Mouse (Mus musculus) neural tube, embryonic 15.5 days (tissue): ENCODE measurements at regions not wholly inside any gene's neighbourhood (a gene's known extent, or its start where the extent isn't known, plus 50 kb on each side); places are given as distances from the start of the nearest gene placed in this dataset.

Source experiments
- ATAC-seq: fragments of 200-750 bp; cut with Nextera tagmentation; 2 replicates; pipeline ENCODE4 v1.8.0; 2017; ENCODE audit warnings: mild to moderate bottlenecking, moderate TSS enrichment, moderate library complexity; ENCODE audit not compliant: low FRiP score
- H3K27ac ChIP-seq: fragments of 300-500 bp; sonication (generic); replicated peaks from 2 replicates; pipeline ENCODE4 v1.5.1; 2015; ENCODE audit warnings: mild to moderate bottlenecking, inconsistent platforms
- H3K27me3 ChIP-seq: fragments of 300-500 bp; sonication (generic); replicated peaks from 2 replicates; pipeline ENCODE4 v1.6.1; 2015; ENCODE audit warnings: inconsistent platforms
- H3K36me3 ChIP-seq: fragments of 300-500 bp; sonication (generic); 2 replicates; pipeline ENCODE4 v1.6.1; 2015; ENCODE audit warnings: inconsistent platforms
- H3K4me1 ChIP-seq: fragments of 300-500 bp; sonication (generic); 2 replicates; pipeline ENCODE4 v1.6.1; 2015; ENCODE audit warnings: inconsistent platforms
- H3K4me2 ChIP-seq: fragments of 300-500 bp; sonication (generic); 2 replicates; pipeline ENCODE4 v1.6.1; 2015; ENCODE audit warnings: inconsistent platforms, mild to moderate bottlenecking, moderate library complexity
- H3K4me3 ChIP-seq: fragments of 300-500 bp; sonication (generic); replicated peaks from 2 replicates; pipeline ENCODE4 v1.5.1; 2015; ENCODE audit warnings: mild to moderate bottlenecking, inconsistent platforms
- H3K9ac ChIP-seq: fragments of 300-500 bp; sonication (generic); replicated peaks from 2 replicates; pipeline ENCODE4 v1.6.1; 2015; ENCODE audit warnings: mild to moderate bottlenecking, inconsistent platforms
- H3K9me3 ChIP-seq: fragments of 300-500 bp; sonication (generic); replicated peaks from 2 replicates; pipeline ENCODE4 v1.6.1; 2016; ENCODE audit warnings: inconsistent platforms
- WGBS: fragments of 180-500 bp; shearing (Covaris S2); methylation state at CpG from one replicate; pipeline ENCODE4 v1.1.7; 2015; ENCODE audit warnings: mixed read lengths; 5-methylcytosine and 5-hydroxymethylcytosine counted together

GRCm38 (mm10) chr6:148627090-148627605, 183.0 kb upstream of the Tmtc1 start:
- Histone ChIP-seq H3K4me3 (no peak overlapping the region), H3K36me3 (no peaks in the 10 kb centered on the region), H3K9ac (no peak overlapping the region), H3K27me3 (no peaks in the 10 kb centered on the region), H3K4me2 (no peak overlapping the region), H3K27ac (no peak overlapping the region), H3K9me3 (no peaks in the 10 kb centered on the region), H3K4me1 (no peaks in the 10 kb centered on the region)
- no peak for ATAC-seq
- WGBS = 98% methylated on average over 1 of the region's 1 CpGs

GRCm38 (mm10) chr6:148623119-148623770, 179.1 kb upstream of the Tmtc1 start:
- Histone ChIP-seq H3K27ac (no peak overlapping the region), H3K4me2 (no peak overlapping the region), H3K9ac (no peak overlapping the region), H3K27me3 (no peaks in the 10 kb centered on the region), H3K4me3 (no peak overlapping the region), H3K9me3 (no peaks in the 10 kb centered on the region), H3K36me3 (no peaks in the 10 kb centered on the region), H3K4me1 (no peaks in the 10 kb centered on the region)
- no peak for ATAC-seq
- 91% methylated on average over 2 of the region's 2 CpGs for WGBS

- no peak overlapping the region for H3K27ac ChIP-seq
- H3K9me3 ChIP-seq = no peaks in the 10 kb centered on the region
- 88% methylated on average over 1 of the region's 1 CpGs for WGBS
- no peak overlapping the region for H3K9ac ChIP-seq
- H3K4me2 ChIP-seq = no peak overlapping the region
- H3K4me1 ChIP-seq = 0 out of 2 replicates have a peak, but pooled peaks cover 2% of the 10 kb centered on the region
- no peaks in the 10 kb centered on the region for H3K27me3 ChIP-seq
- H3K4me3 ChIP-seq = no peak overlapping the region
- no peak for ATAC-seq
- H3K36me3 ChIP-seq = no peaks in the 10 kb centered on the region
These were observed 175.8 kb upstream of the Tmtc1 start for GRCm38 (mm10) chr6:148620034-148620433.

GRCm38 (mm10) chr6:148615931-148616330, 171.7 kb upstream of the Tmtc1 start:
- Histone ChIP-seq H3K4me2 (no peak overlapping the region), H3K9me3 (no peaks in the 10 kb centered on the region), H3K4me3 (no peak overlapping the region), H3K36me3 (no peaks in the 10 kb centered on the region), H3K9ac (no peak overlapping the region), H3K27ac (no peak overlapping the region), H3K27me3 (no peaks in the 10 kb centered on the region), H3K4me1 (0 out of 2 replicates have a peak, but pooled peaks cover 2% of the 10 kb centered on the region)
- WGBS = 41% methylated on average over 4 of the region's 4 CpGs
- no peak for ATAC-seq

GRCm38 (mm10) chr6:148615442-148615841, 171.3 kb upstream of the Tmtc1 start:
- Histone ChIP-seq H3K4me3 (no peak overlapping the region), H3K27me3 (no peaks in the 10 kb centered on the region), H3K9me3 (no peaks in the 10 kb centered on the region), H3K27ac (no peak overlapping the region), H3K36me3 (no peaks in the 10 kb centered on the region), H3K4me2 (no peak overlapping the region), H3K4me1 (0 out of 2 replicates have a peak, but pooled peaks cover 2% of the 10 kb centered on the region), H3K9ac (no peak overlapping the region)
- 56% methylated on average over 3 of the region's 3 CpGs for WGBS
- ATAC-seq = no peak

- WGBS = 87% methylated on average over 5 of the region's 5 CpGs
- no peak for ATAC-seq
- no peak overlapping the region for H3K9ac ChIP-seq
- no peaks in the 10 kb centered on the region for H3K4me1 ChIP-seq
- no peak overlapping the region for H3K4me2 ChIP-seq
- no peak overlapping the region for H3K4me3 ChIP-seq
- H3K36me3 ChIP-seq = no peaks in the 10 kb centered on the region
- no peaks in the 10 kb centered on the region for H3K27me3 ChIP-seq
- no peak overlapping the region for H3K27ac ChIP-seq
- H3K9me3 ChIP-seq = no peaks in the 10 kb centered on the region
These were observed 164.7 kb upstream of the Tmtc1 start for GRCm38 (mm10) chr6:148608881-148609280.

- Histone ChIP-seq H3K4me2 (no peak overlapping the region), H3K36me3 (no peaks in the 10 kb centered on the region), H3K9ac (no peak overlapping the region), H3K27me3 (no peaks in the 10 kb centered on the region), H3K4me3 (no peak overlapping the region), H3K4me1 (no peaks in the 10 kb centered on the region), H3K27ac (no peak overlapping the region), H3K9me3 (no peaks in the 10 kb centered on the region)
- ATAC-seq = no peak
- 90% methylated on average over 1 of the region's 1 CpGs for WGBS
These were observed 161.0 kb upstream of the Tmtc1 start for GRCm38 (mm10) chr6:148605226-148605625.

GRCm38 (mm10) chr6:148604790-148605189, 160.6 kb upstream of the Tmtc1 start:
- no peak for ATAC-seq
- 0% methylated on average over 1 of the region's 1 CpGs for WGBS

GRCm38 (mm10) chr6:148603878-148604277, 159.7 kb upstream of the Tmtc1 start:
- ATAC-seq = no peak
- Histone ChIP-seq H3K36me3 (no peaks in the 10 kb centered on the region), H3K27ac (no peak overlapping the region), H3K9ac (no peak overlapping the region), H3K27me3 (no peaks in the 10 kb centered on the region), H3K4me3 (no peak overlapping the region), H3K4me2 (no peak overlapping the region), H3K4me1 (peaks cover 8% of the 10 kb centered on the region), H3K9me3 (no peaks in the 10 kb centered on the region)
- 85% methylated on average over 2 of the region's 2 CpGs for WGBS

More at GRCm38 (mm10) chr6:148604790-148605189, 160.6 kb upstream of the Tmtc1 start:
- no peak overlapping the region for H3K9ac ChIP-seq
- no peak overlapping the region for H3K4me3 ChIP-seq
- no peak overlapping the region for H3K27ac ChIP-seq
- no peaks in the 10 kb centered on the region for H3K36me3 ChIP-seq
- no peak overlapping the region for H3K4me2 ChIP-seq
- H3K9me3 ChIP-seq = no peaks in the 10 kb centered on the region
- H3K4me1 ChIP-seq = no peaks in the 10 kb centered on the region
- H3K27me3 ChIP-seq = no peaks in the 10 kb centered on the region

- ATAC-seq = no peak
- Histone ChIP-seq H3K9me3 (no peaks in the 10 kb centered on the region), H3K27ac (no peak overlapping the region), H3K27me3 (no peaks in the 10 kb centered on the region), H3K9ac (no peak overlapping the region), H3K4me1 (peaks cover 12% of the 10 kb centered on the region), H3K4me2 (no peak overlapping the region), H3K36me3 (no peaks in the 10 kb centered on the region), H3K4me3 (no peak overlapping the region)
- WGBS = 76% methylated on average over 4 of the region's 4 CpGs
These were observed 159.3 kb upstream of the Tmtc1 start for GRCm38 (mm10) chr6:148603460-148603859.

GRCm38 (mm10) chr6:148602894-148603293, 158.7 kb upstream of the Tmtc1 start:
- WGBS = 75% methylated on average over 2 of the region's 2 CpGs
- no peaks in the 10 kb centered on the region for H3K36me3 ChIP-seq
- no peak overlapping the region for H3K4me2 ChIP-seq
- H3K27me3 ChIP-seq = no peaks in the 10 kb centered on the region
- no peak overlapping the region for H3K4me3 ChIP-seq
- H3K4me1 ChIP-seq = peaks cover 18% of the 10 kb centered on the region
- H3K9ac ChIP-seq = no peak overlapping the region
- ATAC-seq = no peak
- H3K27ac ChIP-seq = no peak overlapping the region
- no peaks in the 10 kb centered on the region for H3K9me3 ChIP-seq

GRCm38 (mm10) chr6:148600934-148601333, 156.7 kb upstream of the Tmtc1 start:
- no peaks in the 10 kb centered on the region for H3K36me3 ChIP-seq
- H3K27ac ChIP-seq = no peak overlapping the region
- WGBS = 45% methylated on average over 2 of the region's 2 CpGs
- ATAC-seq = no peak
- H3K4me3 ChIP-seq = no peak overlapping the region
- no peaks in the 10 kb centered on the region for H3K9me3 ChIP-seq
- H3K4me2 ChIP-seq = no peak overlapping the region
- H3K4me1 ChIP-seq = peaks cover 18% of the 10 kb centered on the region
- no peaks in the 10 kb centered on the region for H3K27me3 ChIP-seq
- H3K9ac ChIP-seq = no peak overlapping the region
